Mouse (Mus musculus) limb, embryonic 12.5 days (tissue): ENCODE data around the gene H2-Q7. TPM values are rescaled to one million over a fixed set of nuclear protein-coding genes. Genes with fewer than 3 reads are reported as not detected.
"Not testable (repeated sequence)": the region's sequence is repeated elsewhere in the genome, so short reads cannot be mapped to it uniquely, and the experiment has no call there.

Experiments
- ATAC-seq: fragments of 200-750 bp; cut with Nextera tagmentation; 2 replicates; pipeline ENCODE4 v1.8.0; 2017; ENCODE audit warnings: low read depth, moderate TSS enrichment; ENCODE audit not compliant: insufficient number of reproducible peaks, insufficient read depth, low FRiP score, low TSS enrichment
- H3K27ac ChIP-seq: fragments of 300-500 bp; sonication (generic); 2 replicates; pipeline ENCODE4 v1.5.1; 2016; ENCODE audit warnings: mild to moderate bottlenecking, moderate library complexity
- H3K27me3 ChIP-seq: fragments of 300-500 bp; sonication (generic); 2 replicates; pipeline ENCODE4 v1.6.1; 2016; ENCODE audit warnings: mild to moderate bottlenecking, moderate library complexity
- H3K36me3 ChIP-seq: fragments of 300-500 bp; sonication (generic); 2 replicates; pipeline ENCODE4 v1.6.1; 2016; ENCODE audit warnings: mild to moderate bottlenecking, moderate library complexity
- H3K4me1 ChIP-seq: fragments of 300-500 bp; sonication (generic); replicated peaks from 2 replicates; pipeline ENCODE4 v1.6.1; 2016
- H3K4me2 ChIP-seq: fragments of 300-500 bp; sonication (generic); 2 replicates; pipeline ENCODE4 v1.6.1; 2016; ENCODE audit warnings: mild to moderate bottlenecking, moderate library complexity
- H3K4me3 ChIP-seq: fragments of 300-500 bp; sonication (generic); replicated peaks from 2 replicates; pipeline ENCODE4 v1.5.1; 2016; ENCODE audit warnings: mild to moderate bottlenecking
- H3K9ac ChIP-seq: fragments of 300-500 bp; sonication (generic); replicated peaks from 2 replicates; pipeline ENCODE4 v1.6.1; 2016; ENCODE audit warnings: mild to moderate bottlenecking, moderate library complexity
- H3K9me3 ChIP-seq: fragments of 300-500 bp; sonication (generic); 2 replicates; pipeline ENCODE4 v1.6.1; 2016; ENCODE audit warnings: mild to moderate bottlenecking, moderate library complexity
- WGBS: fragments of 180-500 bp; shearing (Covaris S2); methylation state at CpG from one replicate; pipeline ENCODE4 v1.1.7; 2016; 5-methylcytosine and 5-hydroxymethylcytosine counted together
- polyA plus RNA-seq: library from polyadenylated mRNA; unstranded; fragments of >200 nt; fragmentation: Nextera tagmentation; extraction: Ambion mirVana; gene quantifications from 2 replicates; pipeline ENCODE4 v1.2.1, GENCODE M21; 2016

The H2-Q7 gene
- polyA plus RNA-seq, 1 experiment from 2014 or later = 17.3 TPM

DNA sequence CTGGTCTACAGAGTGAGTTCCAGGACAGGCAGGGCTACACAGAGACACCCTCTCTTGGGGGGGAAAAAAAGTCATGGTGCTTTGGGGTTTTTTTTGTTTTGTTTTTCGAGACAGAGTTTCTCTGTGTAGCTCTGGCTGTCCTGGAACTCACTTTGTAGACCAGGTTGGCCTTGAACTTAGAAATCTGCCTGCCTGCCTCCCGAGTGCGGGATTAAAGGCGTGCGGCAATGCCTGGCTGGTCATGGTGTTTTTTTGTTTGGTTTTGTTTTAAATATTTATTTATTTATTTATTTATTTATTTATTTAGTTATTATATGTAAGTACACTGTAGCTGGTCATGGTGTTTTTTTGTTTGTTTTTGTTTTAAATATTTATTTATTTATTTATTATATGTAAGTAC lies 16.6 kb upstream of the H2-Q7 start:
- not testable (repeated sequence) for H3K9me3 ChIP-seq, ATAC-seq, H3K4me2 ChIP-seq, H3K36me3 ChIP-seq, H3K4me3 ChIP-seq, H3K27ac ChIP-seq, H3K9ac ChIP-seq, H3K4me1 ChIP-seq
- peaks cover 33% of the 10 kb centered on the region for H3K27me3 ChIP-seq
- 87% methylated on average over 5 of the region's 5 CpGs for WGBS

DNA sequence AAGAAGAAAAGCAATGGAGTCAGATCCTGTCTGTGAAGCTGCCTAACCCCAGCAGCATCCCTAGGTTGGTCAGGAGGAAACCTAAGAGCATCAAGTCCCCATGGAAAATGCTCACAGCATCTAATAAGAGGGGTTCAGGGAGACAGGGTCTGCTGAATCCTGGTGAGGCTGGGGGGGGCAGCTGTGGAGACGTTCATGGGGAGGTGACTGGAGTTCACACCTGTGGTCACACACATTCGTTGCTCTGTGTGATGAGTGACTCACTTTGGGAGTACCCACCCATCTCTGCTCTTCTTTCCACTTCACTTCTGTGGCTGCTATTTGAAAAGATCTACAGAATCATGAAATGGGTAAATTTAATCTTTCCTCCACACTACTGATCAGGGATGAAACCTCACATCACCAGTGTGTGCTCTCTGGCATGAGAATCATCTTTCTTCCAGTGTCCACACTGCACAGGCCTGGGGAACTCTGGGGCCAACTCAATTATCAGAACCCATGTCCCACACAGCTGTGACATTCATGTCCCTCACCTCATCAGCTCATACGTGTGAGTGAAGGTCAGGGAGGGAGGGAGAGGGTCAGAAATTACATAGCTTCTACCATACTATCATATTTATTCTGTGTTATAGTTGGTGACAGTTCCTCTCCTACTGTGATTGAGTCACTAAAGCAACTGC lies 15.7 kb upstream of the H2-Q7 start:
- ATAC-seq = not testable (repeated sequence)

DNA sequence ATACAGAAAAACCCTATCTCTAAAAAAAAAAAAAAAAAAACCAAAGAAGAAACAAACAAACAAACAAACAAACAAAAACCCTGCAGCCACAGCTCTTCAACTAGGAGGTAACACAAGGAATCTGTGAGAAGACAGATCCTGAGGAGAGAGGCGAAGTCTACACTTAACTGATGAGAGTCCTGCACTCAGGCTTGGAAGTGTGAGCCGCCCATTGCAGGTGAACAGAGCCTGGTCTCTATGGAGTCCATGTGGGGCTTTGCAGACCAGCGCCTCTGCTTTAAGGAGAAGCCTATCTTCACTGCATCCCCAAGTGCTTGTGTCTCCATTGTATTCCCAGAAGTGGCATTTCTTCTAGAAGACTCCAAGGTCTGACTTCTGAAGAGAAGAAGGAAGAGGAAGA lies 14.8 kb upstream of the H2-Q7 start:
- not testable (repeated sequence) for H3K36me3 ChIP-seq, H3K9me3 ChIP-seq, H3K4me3 ChIP-seq, H3K4me2 ChIP-seq, H3K4me1 ChIP-seq, H3K27ac ChIP-seq, H3K9ac ChIP-seq, ATAC-seq
- peaks cover 36% of the 10 kb centered on the region for H3K27me3 ChIP-seq
- WGBS = 78% methylated on average over 3 of the region's 3 CpGs

More for the DNA sequence above, 15.7 kb upstream of the H2-Q7 start:
- not testable (repeated sequence) for H3K4me2 ChIP-seq, H3K9ac ChIP-seq, H3K4me3 ChIP-seq, H3K9me3 ChIP-seq, H3K4me1 ChIP-seq, H3K27ac ChIP-seq, H3K36me3 ChIP-seq
- 69% methylated on average over 3 of the region's 3 CpGs for WGBS
- H3K27me3 ChIP-seq = peaks cover 36% of the 10 kb centered on the region

DNA sequence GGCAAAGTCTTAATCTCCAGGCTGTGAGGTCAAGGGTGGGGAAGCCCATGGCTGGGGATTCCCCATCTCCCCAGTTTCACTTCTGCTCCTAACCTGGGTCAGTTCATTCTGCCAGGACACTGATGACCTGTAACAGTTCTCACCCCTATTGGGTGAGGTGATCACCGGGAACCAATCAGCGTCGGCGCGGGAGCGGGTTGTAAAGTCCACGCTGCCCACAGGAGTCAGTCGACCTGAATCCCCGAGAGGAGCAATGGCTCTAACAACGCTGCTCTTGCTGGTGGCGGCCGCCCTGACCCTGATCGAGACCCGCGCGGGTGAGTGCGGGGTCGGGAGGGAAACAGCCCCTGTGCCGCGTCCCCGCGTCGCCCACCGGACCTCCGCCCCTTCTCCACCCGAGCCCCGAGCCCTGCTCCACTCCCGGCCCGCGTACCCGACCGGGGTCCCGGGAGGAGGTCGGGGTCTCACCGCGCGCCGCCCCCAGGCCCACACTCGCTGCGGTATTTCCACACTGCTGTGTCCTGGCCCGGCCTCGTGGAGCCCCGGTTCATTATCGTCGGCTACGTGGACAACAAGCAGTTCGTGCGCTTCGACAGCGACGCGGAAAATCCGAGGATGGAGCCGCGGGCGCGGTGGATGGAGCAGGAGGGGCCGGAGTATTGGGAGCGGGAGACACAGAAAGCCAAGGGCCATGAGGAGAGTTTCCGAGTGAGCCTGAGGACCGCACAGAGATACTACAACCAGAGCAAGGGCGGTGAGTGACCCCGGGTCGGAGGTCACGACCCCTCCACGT lies 14.1 kb upstream of the H2-Q7 start, which contains the start of gene H2-Q6:
TSS of gene H2-Q6 (plus strand) at position 227 of the 793 bp plus-strand sequence.
- peak; percentile 34; the same call in 1 of the 2 replicates for ATAC-seq
- H3K4me1 ChIP-seq, H3K36me3 ChIP-seq, H3K9me3 ChIP-seq, H3K27ac ChIP-seq: not testable (repeated sequence)
- peak within 1 kb of the TSS; percentile 44 for H3K4me3 ChIP-seq
- H3K9ac ChIP-seq = peak within 1 kb of the TSS; percentile 35; the same call in 1 of the 2 replicates
- peaks cover 36% of the 10 kb centered on the region for H3K27me3 ChIP-seq
- 1% methylated on average over 57 of the region's 66 CpGs for WGBS
- H3K4me2 ChIP-seq = peak within 1 kb of the TSS; percentile 69

DNA sequence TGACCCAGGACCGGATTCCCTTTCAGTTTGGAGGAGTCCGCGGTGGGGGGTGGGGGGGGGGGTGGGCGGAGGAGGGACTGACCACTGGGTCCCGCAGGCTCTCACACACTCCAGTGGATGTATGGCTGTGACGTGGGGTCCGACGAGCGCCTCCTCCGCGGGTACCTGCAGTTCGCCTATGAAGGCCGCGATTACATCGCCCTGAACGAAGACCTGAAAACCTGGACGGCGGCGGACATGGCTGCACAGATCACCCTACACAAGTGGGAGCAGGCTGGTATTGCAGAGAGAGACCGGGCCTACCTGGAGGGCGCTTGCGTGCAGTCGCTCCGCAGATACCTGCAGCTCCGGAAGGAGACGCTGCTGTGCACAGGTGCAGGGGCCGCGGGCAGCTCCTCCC lies 13.5 kb upstream of the H2-Q7 start:
- Histone ChIP-seq H3K4me2 (peak overlapping the region; percentile 69), H3K27me3 (peaks cover 36% of the 10 kb centered on the region), H3K4me3 (peak overlapping the region; percentile 44)
- not testable (repeated sequence) for H3K27ac ChIP-seq, H3K4me1 ChIP-seq, H3K9ac ChIP-seq, H3K36me3 ChIP-seq, ATAC-seq, H3K9me3 ChIP-seq
- 11% methylated on average over 28 of the region's 28 CpGs for WGBS

DNA sequence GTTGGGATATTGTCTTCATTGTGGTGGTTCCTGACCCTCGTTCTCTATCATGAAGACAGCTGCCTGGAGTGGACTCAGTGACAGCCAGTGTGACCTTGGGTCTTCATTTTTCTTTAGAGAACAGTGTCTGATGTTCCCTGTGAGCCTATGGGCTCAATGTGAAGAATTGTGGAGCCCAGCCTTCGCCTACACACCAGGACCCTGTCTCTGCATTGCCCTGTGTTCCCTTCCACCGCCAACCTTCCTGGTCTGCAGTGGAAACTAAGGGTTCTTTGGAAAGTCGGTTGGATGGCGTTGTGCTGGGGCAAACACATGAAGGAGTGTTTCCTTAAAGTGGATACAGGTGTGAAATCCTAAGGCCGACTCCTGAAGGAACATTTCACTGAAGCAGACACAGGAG lies 10.1 kb upstream of the H2-Q7 start:
- H3K27ac ChIP-seq, H3K9ac ChIP-seq, H3K4me2 ChIP-seq, H3K9me3 ChIP-seq, H3K36me3 ChIP-seq, ATAC-seq, H3K4me3 ChIP-seq, H3K4me1 ChIP-seq: not testable (repeated sequence)
- WGBS = 81% methylated on average over 6 of the region's 6 CpGs
- H3K27me3 ChIP-seq = peaks cover 29% of the 10 kb centered on the region

DNA sequence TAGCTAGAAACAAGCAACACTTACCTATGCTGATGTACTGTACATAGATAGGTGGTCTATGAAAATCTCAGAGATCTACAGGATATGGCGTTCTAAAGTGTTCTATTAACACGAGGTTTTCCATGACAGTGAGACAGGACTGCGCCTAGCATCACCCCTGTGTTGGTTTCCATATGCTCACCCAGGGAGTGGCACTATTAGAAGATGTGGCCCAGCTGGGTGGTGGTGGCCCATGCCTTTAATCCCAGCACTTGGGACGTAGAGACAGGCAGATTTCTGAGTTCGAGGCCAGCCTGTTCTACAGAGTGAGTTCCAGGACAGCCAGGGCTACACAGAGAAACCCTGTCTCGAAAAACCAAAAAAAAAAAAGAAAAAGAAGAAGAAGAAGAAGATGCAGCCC lies 8.3 kb upstream of the H2-Q7 start:
- H3K27me3 ChIP-seq = peaks cover 18% of the 10 kb centered on the region
- not testable (repeated sequence) for H3K9me3 ChIP-seq, H3K4me2 ChIP-seq, H3K36me3 ChIP-seq, H3K9ac ChIP-seq, H3K4me3 ChIP-seq, H3K4me1 ChIP-seq, H3K27ac ChIP-seq, ATAC-seq
- WGBS = 82% methylated on average over 6 of the region's 6 CpGs

DNA sequence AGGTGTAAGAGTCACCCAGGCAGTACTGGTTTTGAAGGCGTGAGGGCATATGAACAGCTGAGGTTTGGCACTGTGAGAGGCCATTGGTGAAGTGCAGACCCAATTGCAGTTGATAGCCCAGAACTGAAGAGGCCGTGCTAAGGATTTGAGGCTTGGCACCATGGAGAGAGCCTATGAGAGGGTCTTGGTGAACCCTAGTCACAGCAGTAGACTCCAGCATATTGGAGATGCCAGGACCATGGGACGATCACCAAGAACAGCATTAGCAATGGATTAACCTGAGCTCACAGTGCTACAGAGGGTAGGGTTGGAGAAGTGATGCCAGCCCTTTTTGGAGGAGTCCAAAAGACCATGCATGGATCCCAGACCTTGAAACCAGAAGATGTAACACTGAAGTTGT lies 6.8 kb upstream of the H2-Q7 start:
- H3K4me1 ChIP-seq, H3K4me3 ChIP-seq, H3K9ac ChIP-seq, H3K27ac ChIP-seq, ATAC-seq, H3K9me3 ChIP-seq, H3K27me3 ChIP-seq, H3K4me2 ChIP-seq, H3K36me3 ChIP-seq: not testable (repeated sequence)
- WGBS = 83% methylated on average over 3 of the region's 3 CpGs

DNA sequence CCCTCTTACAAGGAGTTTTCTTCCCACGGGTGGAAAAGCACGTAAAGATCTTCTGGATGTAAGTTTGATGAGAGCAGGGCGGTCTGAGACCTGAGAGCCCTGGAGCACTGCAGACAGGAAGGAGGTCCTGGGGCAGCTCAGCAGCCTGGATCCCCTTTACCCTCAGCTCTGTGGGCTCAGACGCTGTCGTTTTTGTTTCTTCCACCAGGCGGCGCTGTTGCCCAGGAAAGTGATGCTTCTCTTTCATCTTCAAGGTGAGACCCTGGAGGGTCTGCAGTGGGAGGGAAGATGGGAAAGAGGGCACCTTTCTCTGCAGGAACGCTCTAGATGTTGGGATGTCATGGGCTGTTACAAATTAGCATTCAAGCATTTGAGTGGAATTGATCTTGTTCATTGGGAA lies 4.1 kb upstream of the H2-Q7 start:
- peaks cover 17% of the 10 kb centered on the region for H3K27me3 ChIP-seq
- not testable (repeated sequence) for H3K27ac ChIP-seq, H3K4me3 ChIP-seq, ATAC-seq, H3K4me1 ChIP-seq, H3K4me2 ChIP-seq, H3K9ac ChIP-seq, H3K9me3 ChIP-seq, H3K36me3 ChIP-seq
- 9% methylated on average over 8 of the region's 8 CpGs for WGBS

DNA sequence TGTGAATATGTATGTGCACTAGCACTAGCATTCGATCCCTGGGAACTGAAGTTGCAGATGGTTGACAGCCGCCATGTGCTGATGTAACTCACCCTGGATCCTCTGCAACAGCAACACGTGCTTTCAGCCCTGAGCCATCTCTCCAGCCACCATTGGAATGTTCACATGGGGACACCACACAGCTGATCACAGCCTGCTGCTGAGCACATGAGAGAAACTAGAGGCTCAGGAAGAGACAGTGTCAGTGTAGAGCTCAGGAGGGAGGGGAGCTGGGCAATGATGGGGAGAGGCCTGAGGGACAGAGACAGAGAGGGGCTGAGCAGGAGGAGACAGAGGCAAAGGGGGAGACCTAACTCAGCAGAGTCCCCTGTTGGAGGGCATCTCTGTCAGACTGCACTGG lies 3.4 kb upstream of the H2-Q7 start:
- not testable (repeated sequence) for H3K4me2 ChIP-seq, H3K4me3 ChIP-seq, H3K9ac ChIP-seq, H3K4me1 ChIP-seq, H3K9me3 ChIP-seq, H3K36me3 ChIP-seq, H3K27ac ChIP-seq, ATAC-seq
- WGBS = 76% methylated on average over 3 of the region's 3 CpGs
- H3K27me3 ChIP-seq = peaks cover 22% of the 10 kb centered on the region

DNA sequence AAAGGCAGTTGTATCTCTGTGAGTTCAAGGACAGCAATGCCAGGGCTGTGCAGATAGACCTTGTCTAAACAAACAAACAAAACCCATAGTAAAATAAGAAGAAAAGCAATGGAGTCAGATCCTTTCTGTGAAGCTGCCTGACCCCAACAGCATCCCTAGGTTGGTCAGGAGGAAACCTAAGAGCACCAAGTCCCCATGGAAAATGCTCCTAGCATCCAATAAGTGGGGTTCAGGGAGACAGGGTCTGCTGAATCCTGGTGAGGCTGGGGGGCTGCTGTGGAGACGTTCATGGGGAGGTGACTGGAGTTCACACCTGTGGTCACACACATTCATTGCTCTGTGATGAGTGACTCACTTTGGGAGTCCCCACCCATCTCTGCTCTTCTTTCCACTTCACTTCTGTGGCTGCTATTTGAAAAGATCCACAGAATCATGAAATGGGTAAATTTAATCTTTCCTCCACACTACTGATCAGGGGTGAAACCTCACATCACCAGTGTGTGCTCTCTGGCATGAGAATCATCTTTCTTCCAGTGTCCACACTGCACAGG lies 1.5 kb upstream of the H2-Q7 start:
- H3K4me2 ChIP-seq, H3K4me3 ChIP-seq, H3K9me3 ChIP-seq, H3K9ac ChIP-seq, ATAC-seq, H3K4me1 ChIP-seq, H3K27ac ChIP-seq, H3K36me3 ChIP-seq: not testable (repeated sequence)
- WGBS = 56% methylated on average over 1 of the region's 1 CpGs
- peaks cover 19% of the 10 kb centered on the region for H3K27me3 ChIP-seq
